In genomic region chr1:119421576-119422421, GRCm38 (mm10) we compare ENCODE assay signal across 8 mouse cellular contexts. TPM values are rescaled to one million over a fixed set of nuclear protein-coding genes. Genes with fewer than 3 reads are reported as not detected.
A peak's percentile ranks its signal among the peaks of the same experiment; 100 is the strongest.
DNase-seq lines count a peak whose midpoint lies in the region; ATAC-seq and TF ChIP-seq lines count a peak whose summit lies in the region.

Inhbb (minus strand) TSS chr1:119422248.

- peaks cover 61% of the 10 kb centered on the region for H3K4me1 ChIP-seq in embryonic facial prominence, embryonic 10.5 days
- peaks cover 9 to 17% of the 10 kb centered on the region in 2 experiments; a peak in 2 of 4 replicates for H3K4me1 ChIP-seq in heart, embryonic 14.5 days (ENCODE audit: control insufficient read depth in 2 of 2, insufficient read depth in 2 of 2, low read length in 2 of 2)
- H3K4me1 ChIP-seq in small intestine, adult 2 months (ENCODE audit: control insufficient read depth, insufficient read depth, insufficient read length, low read length), result peaks cover 11% of the 10 kb centered on the region

- no peaks in the 10 kb centered on the region for H3K36me3 ChIP-seq in embryonic facial prominence, embryonic 10.5 days (replicated peaks)
- no peaks in the 10 kb centered on the region for H3K36me3 ChIP-seq in heart, embryonic 14.5 days (ENCODE audit: control insufficient read depth, insufficient read depth, low read length)
- H3K36me3 ChIP-seq in small intestine, adult 2 months (ENCODE audit: control insufficient read depth, insufficient read depth, low read length), result no peaks in the 10 kb centered on the region

- H3K4me2 ChIP-seq in heart, embryonic 14.5 days (ENCODE audit: low read length), result peak within 1 kb of the TSS; percentile 93

- peak within 1 kb of the TSS; percentile 68 for H3K9ac ChIP-seq in heart, embryonic 14.5 days (ENCODE audit: low read length)

- no peak within 1 kb of the TSS; the same call in 1 of the 2 replicates for H3K27ac ChIP-seq in embryonic facial prominence, embryonic 10.5 days (replicated peaks)
- no peak within 1 kb of the TSS for H3K27ac ChIP-seq in heart, embryonic 14.5 days (replicated peaks in 1 of 2; ENCODE audit: control insufficient read depth in 1 of 2, insufficient read depth in 1 of 2, low read depth in 2 of 2, low read length in 2 of 2)
- H3K27ac ChIP-seq in small intestine, adult 2 months (ENCODE audit: insufficient read depth, low read depth, low read length), result no peak within 1 kb of the TSS

- WGBS in embryonic facial prominence, embryonic 10.5 days, result under 1% methylated on average over 92 of the region's 92 CpGs
- WGBS in heart, embryonic 14.5 days, result under 1% methylated on average over 65 of the region's 92 CpGs
- 1% methylated on average over 91 of the region's 92 CpGs for WGBS in small intestine, adult 2 months

- DNase-seq in urinary bladder, adult 2 months (ENCODE audit: low spot score), result peak; percentile 53
- DNase-seq in urinary bladder, postnatal 10 days (ENCODE audit: low spot score), result no peak
- DNase-seq in embryonic facial prominence, embryonic 10.5 days (ENCODE audit: low spot score), result peak; percentile 65
- DNase-seq in kidney, postnatal 4 days, result peak; percentile 58 to 69
- DNase-seq in lung, postnatal 36 days, result peak; percentile 35
- DNase-seq in layer of hippocampus, adult 9-11 months, result no peak

- H3K4me3 ChIP-seq in embryonic facial prominence, embryonic 10.5 days, result peak within 1 kb of the TSS; percentile 69
- peak within 1 kb of the TSS; percentile 60 to 74 for H3K4me3 ChIP-seq in heart, embryonic 14.5 days (ENCODE audit: control insufficient read depth in 1 of 2, insufficient read depth in 1 of 2, low read depth in 1 of 2, low read length in 2 of 2)
- H3K4me3 ChIP-seq in small intestine, adult 2 months (ENCODE audit: low read depth, low read length), result peak within 1 kb of the TSS; percentile 64

- H3K9me3 ChIP-seq in embryonic facial prominence, embryonic 10.5 days, result no peaks in the 10 kb centered on the region
- H3K9me3 ChIP-seq in heart, embryonic 14.5 days (ENCODE audit: control insufficient read depth, low read length), result no peaks in the 10 kb centered on the region

- no peak for TF ChIP-seq CTCF in small intestine, adult 2 months (IDR thresholded peaks at IDR 0.05; ENCODE audit: extremely low read depth, insufficient read length, insufficient replicate concordance, low read depth, low read length)

- ATAC-seq in heart, embryonic 14.5 days (ENCODE audit: insufficient number of reproducible peaks, insufficient read depth, low FRiP score, low read depth), result 0 out of 2 replicates have a peak, but pooled peaks have one; percentile 8

- no peak for TF ChIP-seq POLR2A in small intestine, adult 2 months (IDR thresholded peaks at IDR 0.05; ENCODE audit: low read depth, low read length)

- peaks cover 96% of the 10 kb centered on the region for H3K27me3 ChIP-seq in embryonic facial prominence, embryonic 10.5 days (replicated peaks; ENCODE audit: low read depth, poor library complexity, severe bottlenecking)
- peaks cover 68% of the 10 kb centered on the region for H3K27me3 ChIP-seq in heart, embryonic 14.5 days (ENCODE audit: control insufficient read depth, insufficient read depth, low read length)
- peaks cover 63% of the 10 kb centered on the region for H3K27me3 ChIP-seq in small intestine, adult 2 months (ENCODE audit: control insufficient read depth, insufficient read depth, low read length)

RNA-seq across cellular contexts. Expression of gene Inhbb, which starts in this region (rescaled TPM):
- 4.3 and 5.1 TPM in 2 replicates for polyA plus RNA-seq in urinary bladder, adult 2 months (2012; rRNA removed)
- polyA plus RNA-seq in embryonic facial prominence, embryonic 10.5 days (2016; fragmentation: Nextera tagmentation; extraction: Ambion mirVana), result 0.10 and 0.24 TPM in 2 replicates
- polyA plus RNA-seq in heart, embryonic 14.5 days (2014; fragmentation: Nextera tagmentation; extraction: Ambion mirVana), result 0.39 and 0.47 TPM in 2 replicates
- polyA plus RNA-seq in small intestine, adult 2 months (2012; rRNA removed), result 1.3 and 1.6 TPM in 2 replicates

Comparison
In these comparisons a context has a peak if more than half of its experiments do, and no peak if none do; other contexts are left out.
1. DNase-seq: peak in urinary bladder, adult 2 months (single experiment), kidney, postnatal 4 days (2 of 2) and lung, postnatal 36 days (single experiment); none in urinary bladder, postnatal 10 days (single experiment) and layer of hippocampus, adult 9-11 months (single experiment).
2. Peak in DNase-seq and H3K4me3 ChIP-seq in embryonic facial prominence, embryonic 10.5 days; RNA of the gene not detected or under 1 TPM.
3. Peak in ATAC-seq, H3K4me3 ChIP-seq, H3K9ac ChIP-seq and H3K4me2 ChIP-seq in heart, embryonic 14.5 days; RNA of the gene not detected or under 1 TPM.
4. Peak in every context shown above with its lines, with median percentiles within 50 percentile points of each other: H3K4me3 ChIP-seq.